Mouse (Mus musculus) myocyte (in vitro differentiated cells): ENCODE data around the gene Lgals9. TPM values are rescaled to one million over a fixed set of nuclear protein-coding genes. Genes with fewer than 3 reads are reported as not detected.

Experiments
- H3K27me3 ChIP-seq: one replicate; pipeline ENCODE4 v1.6.1; 2011; ENCODE audit not compliant: control insufficient read depth, insufficient read depth, insufficient read length
- H3K36me3 ChIP-seq: one replicate; pipeline ENCODE4 v1.6.1; 2011; ENCODE audit not compliant: control insufficient read depth, insufficient read depth
- H3K4me2 ChIP-seq: one replicate; pipeline ENCODE4 v1.6.1; 2011; ENCODE audit warnings: low read depth, control low read depth
- H3K4me3 ChIP-seq: one replicate; pipeline ENCODE4 v1.5.1; 2011; ENCODE audit warnings: mild to moderate bottlenecking, control low read depth, moderate library complexity
- H3K79me2 ChIP-seq: one replicate; pipeline ENCODE4 v1.6.1; 2011; ENCODE audit not compliant: control insufficient read depth, insufficient read depth
- H3ac ChIP-seq: one replicate; pipeline ENCODE4 v1.6.1; 2011; ENCODE audit not compliant: control insufficient read depth, insufficient read length
- CEBPB ChIP-seq: IDR thresholded peaks from 2 replicates; pipeline ENCODE4 v1.6.1; 2011; ENCODE audit warnings: mild to moderate bottlenecking, moderate library complexity; ENCODE audit not compliant: poor library complexity, insufficient read depth, severe bottlenecking
- E2F4 ChIP-seq: IDR thresholded peaks from one replicate; pipeline ENCODE4 v1.6.1; 2011; ENCODE audit warnings: mild to moderate bottlenecking, control low read depth, moderate library complexity; ENCODE audit not compliant: insufficient read depth
- MAX ChIP-seq: IDR thresholded peaks from one replicate; pipeline ENCODE4 v1.6.1; 2011; ENCODE audit warnings: low read depth, mild to moderate bottlenecking, control low read depth
- MYOD1 ChIP-seq, 3 experiments: IDR thresholded peaks; one replicate each; pipeline ENCODE4 v1.6.1; 2011; ENCODE audit warnings: control low read depth in 2 of 3, low read depth in 2 of 3, mild to moderate bottlenecking in 2 of 3, moderate library complexity in 1 of 3; ENCODE audit not compliant: insufficient read length in 2 of 3, control insufficient read depth in 1 of 3
- MYOG ChIP-seq, 3 experiments: IDR thresholded peaks; one replicate each; pipeline ENCODE4 v1.6.1; 2011; ENCODE audit warnings: control low read depth in 2 of 3, low read depth in 2 of 3, mild to moderate bottlenecking in 2 of 3; ENCODE audit not compliant: insufficient read length in 2 of 3, control insufficient read depth in 1 of 3, insufficient read depth in 1 of 3
- POLR2A ChIP-seq: IDR thresholded peaks from one replicate; pipeline ENCODE4 v1.6.1; 2011; ENCODE audit warnings: low read depth, mild to moderate bottlenecking, control low read depth, moderate library complexity; ENCODE audit not compliant: insufficient read length
- POLR2AphosphoS2 ChIP-seq: IDR thresholded peaks from one replicate; pipeline ENCODE4 v1.6.1; 2011; ENCODE audit warnings: low read depth, control low read depth; ENCODE audit not compliant: insufficient read length
- REST ChIP-seq: IDR thresholded peaks from one replicate; pipeline ENCODE4 v1.6.1; 2011; ENCODE audit warnings: mild to moderate bottlenecking, control low read depth, moderate library complexity; ENCODE audit not compliant: insufficient read depth, insufficient read length
- SRF ChIP-seq: IDR thresholded peaks from one replicate; pipeline ENCODE4 v1.6.1; 2011; ENCODE audit warnings: low read depth; ENCODE audit not compliant: control insufficient read depth, insufficient read length
- TCF12 ChIP-seq: IDR thresholded peaks from one replicate; pipeline ENCODE4 v1.6.1; 2011; ENCODE audit warnings: mild to moderate bottlenecking, control low read depth; ENCODE audit not compliant: poor library complexity, insufficient read depth, severe bottlenecking
- TCF3 ChIP-seq: IDR thresholded peaks from one replicate; pipeline ENCODE4 v1.6.1; 2011; ENCODE audit warnings: low read depth, control low read depth; ENCODE audit not compliant: insufficient read length
- USF1 ChIP-seq: IDR thresholded peaks from one replicate; pipeline ENCODE4 v1.6.1; 2011; ENCODE audit warnings: low read depth, mild to moderate bottlenecking, control low read depth, moderate library complexity
- polyA plus RNA-seq: library from polyadenylated mRNA; unstranded; fragments of >200 nt; fragmentation: generic; extraction: Trizol; gene quantifications from one replicate; pipeline ENCODE4 v1.2.1, GENCODE M21; 2012; ENCODE audit warnings: missing spikeins

The Lgals9 gene
- polyA plus RNA-seq, 1 experiment, result 20.9 TPM

- H3ac ChIP-seq, result no peak overlapping the region
- no peak overlapping the region for H3K4me2 ChIP-seq
- no peaks in the 10 kb centered on the region for H3K36me3 ChIP-seq
- no peak overlapping the region for H3K4me3 ChIP-seq
- H3K79me2 ChIP-seq, result no peaks in the 10 kb centered on the region
- TF ChIP-seq MYOD1 (IDR thresholded peaks at IDR 0.05; ENCODE audit: control insufficient read depth in 1 of 3, insufficient read length in 2 of 3, low read depth in 2 of 3) (no peak), MYOG (IDR thresholded peaks at IDR 0.05; ENCODE audit: control insufficient read depth in 1 of 3, insufficient read depth in 1 of 3, insufficient read length in 2 of 3, low read depth in 2 of 3) (no peak), E2F4 (no peak), POLR2A (no peak), TCF3 (no peak), POLR2AphosphoS2 (no peak), SRF (no peak), TCF12 (no peak), USF1 (no peak), REST (no peak), CEBPB (no peak), MAX (no peak)
- no peaks in the 10 kb centered on the region for H3K27me3 ChIP-seq
Observed at GRCm38 (mm10) chr11:78978176-78979019, 6.3 kb downstream of the Lgals9 start.

- Histone ChIP-seq H3K4me3 (no peak overlapping the region), H3K36me3 (no peaks in the 10 kb centered on the region), H3K79me2 (no peaks in the 10 kb centered on the region), H3ac (no peak overlapping the region), H3K4me2 (no peak overlapping the region), H3K27me3 (no peaks in the 10 kb centered on the region)
- no peak for TF ChIP-seq TCF12
Observed at GRCm38 (mm10) chr11:78976731-78977510, 7.8 kb downstream of the Lgals9 start.

- Histone ChIP-seq H3K4me3 (no peak overlapping the region), H3K36me3 (no peaks in the 10 kb centered on the region), H3K27me3 (no peaks in the 10 kb centered on the region), H3K4me2 (peak overlapping the region; percentile 39), H3ac (no peak overlapping the region), H3K79me2 (no peaks in the 10 kb centered on the region)
- TF ChIP-seq SRF, result no peak
- TF ChIP-seq REST, result no peak
- TF ChIP-seq E2F4, result no peak
- TF ChIP-seq MYOD1 (IDR thresholded peaks at IDR 0.05; ENCODE audit: control insufficient read depth in 1 of 3, insufficient read length in 2 of 3, low read depth in 2 of 3), result peak; percentile 45 to 89 (median 52)
- TF ChIP-seq USF1, result no peak
- peak; percentile 92 for TF ChIP-seq CEBPB
- TF ChIP-seq MAX, result no peak
- TF ChIP-seq POLR2AphosphoS2, result no peak
- peak; percentile 31 for TF ChIP-seq TCF12
- TF ChIP-seq MYOG (IDR thresholded peaks at IDR 0.05; ENCODE audit: control insufficient read depth in 1 of 3, insufficient read depth in 1 of 3, insufficient read length in 2 of 3, low read depth in 2 of 3), result peak; percentile 56 to 91 (median 65)
- TF ChIP-seq POLR2A, result no peak
- peak; percentile 88 for TF ChIP-seq TCF3
Observed at GRCm38 (mm10) chr11:78973381-78974150, 11.2 kb downstream of the Lgals9 start.

- Histone ChIP-seq H3K4me3 (no peak overlapping the region), H3K4me2 (peak overlapping the region; percentile 39), H3K36me3 (no peaks in the 10 kb centered on the region), H3K79me2 (no peaks in the 10 kb centered on the region), H3ac (no peak overlapping the region), H3K27me3 (no peaks in the 10 kb centered on the region)
- TF ChIP-seq SRF (no peak), TCF12 (no peak), MAX (no peak), E2F4 (no peak), REST (no peak), TCF3 (no peak), MYOD1 (IDR thresholded peaks at IDR 0.05; ENCODE audit: control insufficient read depth in 1 of 3, insufficient read length in 2 of 3, low read depth in 2 of 3) (no peak), CEBPB (no peak), POLR2AphosphoS2 (no peak), USF1 (no peak), POLR2A (no peak), MYOG (IDR thresholded peaks at IDR 0.05; ENCODE audit: control insufficient read depth in 1 of 3, insufficient read depth in 1 of 3, insufficient read length in 2 of 3, low read depth in 2 of 3) (no peak)
Observed at GRCm38 (mm10) chr11:78972811-78973351, 11.9 kb downstream of the Lgals9 start.
